Mouse (Mus musculus) ovary, postnatal 36 days (tissue): ENCODE measurements around the gene Pip.

Experiments used
- DNase-seq: peaks from one replicate; pipeline ENCODE4 v3.0.0; 2022; ENCODE audit warnings: low spot score, mixed read lengths

Gene Pip

DNA sequence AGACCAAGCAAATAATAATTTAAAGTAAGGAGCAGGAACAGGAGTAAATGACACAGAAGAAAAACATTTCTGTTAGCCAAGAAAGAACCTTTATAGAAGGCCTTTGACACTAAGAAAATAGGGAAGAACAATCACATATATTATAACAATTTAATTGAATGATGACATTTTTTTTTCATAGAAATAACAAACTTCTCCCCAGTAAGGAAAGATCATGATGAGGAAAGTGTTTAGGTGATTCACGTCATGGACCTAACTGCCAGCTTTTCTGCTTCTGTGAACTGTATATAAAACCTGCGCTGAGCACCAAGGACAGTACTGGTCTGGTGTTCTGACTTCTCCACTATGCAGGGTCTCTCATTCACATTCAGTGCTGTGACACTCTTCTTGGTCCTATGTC is at the start of gene Pip:
Pip (plus strand) TSS at position 301 of the 400 bp plus-strand sequence.
- DNase-seq = no peak

- DNase-seq = no peak
Observed at GRCm38 (mm10) chr6:41824086-41824485, 23.2 kb upstream of the Pip start.

- no peak for DNase-seq
Observed at GRCm38 (mm10) chr6:41829516-41829915, 17.8 kb upstream of the Pip start.

DNA sequence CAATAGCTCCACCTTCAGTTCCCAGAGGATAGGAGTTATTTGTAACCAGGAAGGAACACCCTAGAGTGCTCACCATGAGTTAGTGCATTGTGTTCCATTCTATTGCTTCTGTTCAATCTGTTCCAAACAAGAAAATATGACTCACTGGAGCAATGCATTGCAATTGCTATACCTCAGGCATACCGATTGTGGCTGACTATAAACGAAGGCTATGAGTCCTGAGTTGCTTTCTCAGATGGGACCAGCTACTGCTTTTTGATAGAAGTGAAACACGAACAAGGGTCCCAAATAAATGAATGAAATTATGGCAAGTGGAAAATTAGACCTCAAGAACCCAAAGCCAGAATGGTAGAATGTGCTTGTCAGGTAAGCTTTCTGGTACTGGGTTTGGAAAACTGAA is 5.4 kb downstream of the Pip start, which contains the start of gene Sval2:
Sval2 (plus strand) TSS at position 301 of the 400 bp plus-strand sequence.
- no peak for DNase-seq

- no peak for DNase-seq
Observed at GRCm38 (mm10) chr6:41864038-41864437, 16.7 kb downstream of the Pip start.
